Mouse (Mus musculus) hematopoietic stem cell, adult 5-6 weeks (primary cell): Measurements from ENCODE around the gene Cgas. TPM values are rescaled to one million over a fixed set of nuclear protein-coding genes. Genes with fewer than 3 reads are reported as not detected.

Experiments
- ATAC-seq, 2 experiments: fragments of 125-278 bp in 1 of 2; replicated peaks in 1 of 2; 2 replicates each; pipeline ENCODE4 v1.8.0; 2016 to 2017; ENCODE audit warnings: inconsistent platforms in 2 of 2, mild to moderate bottlenecking in 2 of 2, moderate number of reproducible peaks in 2 of 2, low read depth in 1 of 2, moderate TSS enrichment in 1 of 2; ENCODE audit not compliant: low FRiP score in 2 of 2, poor library complexity in 2 of 2, severe bottlenecking in 2 of 2, insufficient read depth in 1 of 2, low TSS enrichment in 1 of 2
- total RNA-seq: library from RNA; stranded (forward); fragments of 172-1452, 232-1000 nt; gene quantifications from 2 replicates; pipeline ENCODE4 v1.2.3, GENCODE M21; 2017

Cgas gene
- total RNA-seq, 1 experiment from 2014 or later: 18.0 TPM

DNA sequence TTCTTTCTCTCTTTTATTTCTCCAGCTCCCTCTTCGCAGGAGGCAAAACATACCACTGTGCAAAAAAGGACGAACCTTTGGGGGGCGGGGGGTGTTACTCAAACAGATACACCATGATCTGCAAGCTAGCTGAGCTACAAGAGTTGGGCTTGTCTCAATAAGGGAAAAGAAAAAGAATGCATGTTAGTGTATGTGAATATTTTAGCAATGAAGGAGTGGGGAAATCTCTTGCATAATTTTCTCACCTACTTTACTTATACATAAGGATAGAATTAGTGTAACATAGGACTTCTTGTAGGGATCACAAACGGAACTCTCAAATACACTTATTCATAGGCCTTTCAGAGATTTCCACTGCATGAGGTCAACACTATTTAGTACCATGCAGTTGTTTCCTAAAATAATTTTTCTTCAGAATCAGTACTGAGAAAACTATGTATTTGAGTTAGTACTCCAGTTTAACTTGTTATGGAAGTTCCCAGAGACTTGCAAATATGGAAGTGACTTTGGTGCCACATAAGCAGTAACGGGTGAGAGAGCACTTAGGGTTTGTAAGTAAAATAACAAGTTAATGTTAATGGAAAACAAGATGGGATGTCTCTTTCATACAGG lies 31.8 kb upstream of the Cgas start:
- no peak for ATAC-seq

DNA sequence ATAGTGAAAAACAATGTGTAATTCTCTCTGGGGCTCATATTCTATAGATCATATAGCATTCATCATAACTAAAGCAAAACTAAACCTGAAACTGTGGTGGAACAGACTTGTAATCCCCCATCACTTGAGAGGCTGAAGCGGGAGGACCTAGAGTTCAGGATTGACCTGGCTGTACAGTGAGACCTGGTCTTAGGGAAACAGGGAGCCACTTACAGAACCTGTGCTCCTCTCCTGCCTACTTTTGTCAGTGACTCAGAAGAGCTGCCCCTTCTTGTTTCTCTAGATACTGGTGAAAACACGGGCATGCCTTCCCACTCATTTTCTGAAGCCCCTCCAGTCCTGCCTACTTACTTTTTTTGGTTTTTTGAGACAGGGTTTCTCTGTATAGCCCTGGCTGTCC lies 31.2 kb upstream of the Cgas start:
- no peak for ATAC-seq

DNA sequence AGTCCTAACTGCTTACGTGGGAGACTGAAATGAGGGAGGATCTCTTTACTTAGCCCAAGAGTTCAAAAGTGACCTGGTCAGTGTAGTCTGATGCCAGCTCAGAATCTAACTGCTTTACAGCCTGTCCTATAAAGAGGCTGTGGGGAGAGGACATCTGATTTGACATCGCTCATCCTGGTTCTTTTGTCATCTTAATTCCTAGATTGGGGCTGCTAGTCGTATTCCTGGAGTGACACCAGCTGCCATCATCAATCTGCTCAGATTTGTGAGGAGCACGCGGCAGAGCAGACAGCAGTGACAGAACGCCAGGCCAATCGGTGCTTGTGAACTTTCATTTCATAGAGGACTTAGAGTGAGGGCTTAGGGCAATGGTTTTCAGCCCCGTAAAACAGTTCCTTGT lies 30.6 kb upstream of the Cgas start:
- peak in 1 of 2 experiments; percentile 9; a peak in 2 of 4 replicates for ATAC-seq

- no peak for ATAC-seq
These were observed 22.7 kb upstream of the Cgas start for GRCm38 (mm10) chr9:78465725-78466124.

DNA sequence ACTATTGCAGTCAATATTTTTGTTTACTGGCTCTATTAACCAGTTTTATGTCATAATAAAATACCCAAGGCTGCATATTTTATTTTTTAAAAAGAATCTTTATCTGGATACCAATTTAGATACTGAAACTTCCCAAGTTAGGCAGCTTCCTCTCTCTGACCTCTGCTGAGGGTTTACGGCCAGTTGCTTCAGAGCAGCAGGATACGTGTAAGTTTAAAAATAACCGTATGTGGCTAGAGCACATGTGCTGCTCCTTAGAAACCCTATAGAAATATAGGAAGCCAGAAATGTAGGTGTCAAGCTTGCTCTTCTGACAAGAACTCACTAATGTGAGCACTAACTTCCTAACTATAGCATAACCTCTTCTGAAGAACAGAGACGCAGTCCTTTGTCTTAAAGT lies 20.3 kb upstream of the Cgas start:
- no peak; a peak in 1 of 4 replicates for ATAC-seq

DNA sequence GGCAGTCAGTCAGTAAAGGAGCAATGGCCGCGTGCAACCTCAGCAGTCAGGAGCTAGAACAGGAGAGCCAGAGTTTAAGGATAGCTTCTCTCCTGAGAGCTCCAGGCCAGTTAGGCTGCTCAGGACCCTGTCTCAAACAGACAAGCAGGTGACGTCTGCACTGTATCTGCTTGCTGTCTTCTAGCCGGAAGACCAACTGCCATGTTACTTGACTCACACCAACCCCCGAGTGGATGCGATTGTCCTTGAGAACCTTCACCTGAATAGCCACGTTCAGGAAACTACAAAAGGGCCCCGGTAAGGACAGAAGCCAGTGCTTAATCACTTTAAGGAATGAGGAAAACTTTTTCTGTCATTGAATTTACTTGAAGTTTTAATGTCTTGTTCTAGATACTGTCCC lies 14.0 kb upstream of the Cgas start:
- no peak for ATAC-seq

- peak; percentile 82 to 90 for ATAC-seq
These were observed 8.3 kb upstream of the Cgas start for GRCm38 (mm10) chr9:78451382-78451781.

GRCm38 (mm10) chr9:78450404-78450803 lies 7.4 kb upstream of the Cgas start:
- no peak for ATAC-seq

GRCm38 (mm10) chr9:78447973-78448873 lies 5.2 kb upstream of the Cgas start, which contains the start of the genes Mto1 and Gm17324:
Gene Mto1, plus strand, starts transcription at chr9:78448208.
Gene Gm17324, minus strand, starts transcription at chr9:78448786.
- ATAC-seq: peak; percentile 71 to 82

DNA sequence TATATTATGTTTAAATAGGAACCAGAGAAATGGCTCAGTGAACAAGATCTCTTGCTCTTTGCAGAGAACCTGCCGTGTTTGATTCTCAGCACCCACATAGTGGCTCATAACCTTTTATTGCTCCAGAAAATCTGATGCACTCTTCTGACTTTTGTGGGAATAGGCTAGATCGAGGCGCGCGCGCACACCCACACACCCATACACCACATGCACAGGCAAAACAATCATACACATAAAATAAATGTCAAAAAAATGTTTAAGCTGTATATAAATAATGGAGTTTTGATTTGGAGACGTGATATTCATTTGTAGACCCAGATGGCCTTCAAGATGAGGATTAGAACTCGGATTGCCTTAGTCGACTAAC lies 4.6 kb upstream of the Cgas start:
- no peak for ATAC-seq

- ATAC-seq: no peak
These were observed 829 bp downstream of the Cgas start for GRCm38 (mm10) chr9:78442237-78442578.

- no peak for ATAC-seq
These were observed 3.6 kb downstream of the Cgas start for GRCm38 (mm10) chr9:78439426-78439825.

- ATAC-seq: no peak
These were observed 10.6 kb downstream of the Cgas start for GRCm38 (mm10) chr9:78432471-78432870.

DNA sequence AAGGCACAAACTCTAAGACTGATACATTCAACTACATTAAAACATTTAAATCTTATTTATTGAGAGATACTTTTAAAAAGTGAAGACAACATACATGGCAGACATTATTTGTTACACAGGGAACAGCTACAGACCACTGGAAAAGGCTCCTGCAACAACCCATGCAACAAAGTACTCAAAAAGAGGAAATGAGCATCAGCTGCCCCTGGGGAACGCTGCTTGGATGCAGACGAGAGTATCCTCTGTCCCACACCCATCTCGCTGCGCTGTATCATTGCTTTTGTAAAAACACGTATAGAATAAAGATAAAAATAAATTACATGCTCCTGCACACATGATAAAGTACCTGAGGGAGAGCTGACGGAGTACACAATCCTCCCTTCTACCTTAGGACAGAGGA lies 12.6 kb downstream of the Cgas start:
- no peak for ATAC-seq

- no peak for ATAC-seq
These were observed 13.5 kb downstream of the Cgas start for GRCm38 (mm10) chr9:78429551-78429950.

DNA sequence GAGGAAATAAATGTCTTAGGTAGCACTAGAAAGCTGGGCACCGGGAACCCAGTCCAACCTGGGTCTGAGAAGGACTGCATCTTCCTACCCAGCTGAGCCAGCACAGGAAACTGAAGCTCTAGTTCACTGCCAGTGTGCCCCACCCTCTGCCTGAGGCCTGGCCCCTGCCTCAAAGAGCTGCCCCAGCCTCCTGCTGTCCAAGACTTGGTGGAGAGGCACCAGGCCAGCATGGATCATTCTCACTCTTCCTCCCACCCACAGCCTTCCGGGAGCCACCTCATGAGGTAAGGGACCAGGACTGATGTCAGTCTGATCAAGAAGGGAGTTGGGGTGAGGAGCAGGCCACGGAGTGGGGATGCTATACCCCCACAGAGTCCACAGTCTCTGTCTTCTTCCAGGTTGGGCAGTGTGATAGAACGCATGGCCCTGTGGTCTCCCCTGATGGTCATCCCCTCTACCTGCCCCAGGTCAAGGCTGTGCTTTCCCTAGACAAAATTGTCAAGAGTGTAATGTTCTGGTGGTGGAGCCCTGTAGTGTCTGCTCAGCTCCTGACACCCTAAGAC lies 14.1 kb downstream of the Cgas start:
- ATAC-seq: 0 out of 4 replicates have a peak, but pooled peaks of 1 of the 2 experiments have one; percentile 23

- ATAC-seq: peak; percentile 79
These were observed 14.9 kb downstream of the Cgas start for GRCm38 (mm10) chr9:78428185-78428584.

- peak in 1 of 2 experiments; percentile 37; a peak in 1 of 4 replicates for ATAC-seq
These were observed 15.7 kb downstream of the Cgas start for GRCm38 (mm10) chr9:78427362-78427781.
